Mouse (Mus musculus) lung, embryonic 14.5 days (tissue): ENCODE data around the gene 4930470P17Rik. TPM values are rescaled to one million over a fixed set of nuclear protein-coding genes. Genes with fewer than 3 reads are reported as not detected.

Source experiments
- ATAC-seq: fragments of 200-750 bp; cut with Nextera tagmentation; 2 replicates; pipeline ENCODE4 v1.8.0; 2017; ENCODE audit warnings: mild to moderate bottlenecking, moderate TSS enrichment, moderate library complexity; ENCODE audit not compliant: insufficient read depth
- DNase-seq: peaks from one replicate; pipeline ENCODE4 v3.0.0-alpha.2; 2015
- H3K27ac ChIP-seq: fragments of 300-500 bp; sonication (generic); 2 replicates; pipeline ENCODE4 v1.5.1; 2014; ENCODE audit warnings: low read depth, mild to moderate bottlenecking, moderate library complexity
- H3K27me3 ChIP-seq: fragments of 300-500 bp; sonication (generic); 2 replicates; pipeline ENCODE4 v1.6.1; 2014; ENCODE audit warnings: low read length, control low read depth; ENCODE audit not compliant: insufficient read depth
- H3K36me3 ChIP-seq: fragments of 300-500 bp; sonication (generic); 2 replicates; pipeline ENCODE4 v1.6.1; 2014; ENCODE audit warnings: control low read depth; ENCODE audit not compliant: insufficient read depth
- H3K4me1 ChIP-seq: fragments of 300-500 bp; sonication (generic); 2 replicates; pipeline ENCODE4 v1.6.1; 2014; ENCODE audit warnings: antibody characterized with exemption, control low read depth; ENCODE audit not compliant: insufficient read depth
- H3K4me2 ChIP-seq: fragments of 300-500 bp; sonication (generic); 2 replicates; pipeline ENCODE4 v1.6.1; 2014; ENCODE audit warnings: mild to moderate bottlenecking
- H3K4me3 ChIP-seq: fragments of 300-500 bp; sonication (generic); 2 replicates; pipeline ENCODE4 v1.5.1; 2014; ENCODE audit warnings: low read depth, low read length
- H3K9ac ChIP-seq: fragments of 300-500 bp; sonication (generic); 2 replicates; pipeline ENCODE4 v1.6.1; 2014
- H3K9me3 ChIP-seq: fragments of 300-500 bp; sonication (generic); 2 replicates; pipeline ENCODE4 v1.6.1; 2016; ENCODE audit warnings: low read depth, low read length, control low read depth
- CTCF ChIP-seq: IDR thresholded peaks from 2 replicates; pipeline ENCODE4 v1.5.1; 2016; ENCODE audit warnings: antibody characterized with exemption, low read depth
- WGBS: fragments of 180-500 bp; shearing (Covaris S2); extraction: QIAGEN DNeasy Blood & Tissue Kit; methylation state at CpG from one replicate; pipeline ENCODE4 v1.1.7; 2014; 5-methylcytosine and 5-hydroxymethylcytosine counted together
- polyA plus RNA-seq: library from polyadenylated mRNA; unstranded; fragments of >200 nt; fragmentation: Nextera tagmentation; extraction: Ambion mirVana; gene quantifications from 2 replicates; pipeline ENCODE4 v1.2.1, GENCODE M21; 2014

Gene 4930470P17Rik
- polyA plus RNA-seq, result not detected in 2 replicates

- no peaks in the 10 kb centered on the region for H3K27me3 ChIP-seq
- DNase-seq (no peak), ATAC-seq (no peak)
- H3K36me3 ChIP-seq, result no peaks in the 10 kb centered on the region
- no peak within 1 kb of the TSS for H3K27ac ChIP-seq
- no peak within 1 kb of the TSS for H3K4me3 ChIP-seq
- 58% methylated on average over 9 of the region's 9 CpGs for WGBS
- no peaks in the 10 kb centered on the region for H3K9me3 ChIP-seq
- H3K9ac ChIP-seq, result no peak within 1 kb of the TSS
- TF ChIP-seq CTCF, result no peak
- no peaks in the 10 kb centered on the region for H3K4me1 ChIP-seq
- no peak within 1 kb of the TSS for H3K4me2 ChIP-seq
Observed at GRCm38 (mm10) chr2:170601917-170602316, at the start of gene 4930470P17Rik. TSS of gene 4930470P17Rik (minus strand) at chr2:170602017.

GRCm38 (mm10) chr2:170651483-170651882 lies 49.7 kb upstream of the 4930470P17Rik start:
- no peak for ATAC-seq
- no peaks in the 10 kb centered on the region for H3K36me3 ChIP-seq
- 88% methylated on average over 1 of the region's 1 CpGs for WGBS

GRCm38 (mm10) chr2:170648542-170648941 lies 46.7 kb upstream of the 4930470P17Rik start:
- H3K4me2 ChIP-seq, result 0 out of 2 replicates have a peak overlapping the region, but pooled peaks have one; percentile 23
- 0 out of 2 replicates have a peak, but pooled peaks cover 6% of the 10 kb centered on the region for H3K4me1 ChIP-seq
- no peak overlapping the region for H3K4me3 ChIP-seq
- H3K9me3 ChIP-seq, result no peaks in the 10 kb centered on the region
- ATAC-seq, result 0 out of 2 replicates have a peak, but pooled peaks have one; percentile 25
- H3K36me3 ChIP-seq, result no peaks in the 10 kb centered on the region
- no peak overlapping the region for H3K27ac ChIP-seq
- DNase-seq, result peak; percentile 78
- no peaks in the 10 kb centered on the region for H3K27me3 ChIP-seq
- no peak for TF ChIP-seq CTCF
- H3K9ac ChIP-seq, result no peak overlapping the region
- 41% methylated on average over 11 of the region's 11 CpGs for WGBS

More at GRCm38 (mm10) chr2:170651483-170651882, 49.7 kb upstream of the 4930470P17Rik start:
- Histone ChIP-seq H3K4me3 (no peak overlapping the region), H3K27ac (no peak overlapping the region), H3K9ac (no peak overlapping the region), H3K4me1 (0 out of 2 replicates have a peak, but pooled peaks cover 6% of the 10 kb centered on the region), H3K27me3 (no peaks in the 10 kb centered on the region), H3K4me2 (no peak overlapping the region), H3K9me3 (no peaks in the 10 kb centered on the region)
- DNase-seq, result no peak
- peak; percentile 55 for TF ChIP-seq CTCF

DNA sequence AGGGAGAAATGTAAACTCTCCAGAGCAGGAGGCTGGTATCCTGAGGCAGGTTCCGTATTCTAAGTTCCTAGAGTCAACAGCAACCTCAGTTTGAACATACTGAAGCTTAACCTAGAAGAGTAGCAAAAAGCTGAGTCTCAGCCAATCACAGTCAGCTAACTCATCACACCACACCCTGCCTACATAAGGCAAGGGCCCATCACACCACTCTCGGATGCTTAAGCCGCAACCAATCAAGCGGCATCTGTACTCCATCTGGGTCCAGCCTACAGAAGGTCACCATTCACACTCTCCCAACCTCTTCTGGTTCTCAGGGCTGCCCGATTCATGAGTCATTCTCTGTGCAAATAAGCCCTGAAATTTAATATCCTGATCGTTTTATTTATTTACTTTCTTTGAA lies 44.4 kb upstream of the 4930470P17Rik start:
- TF ChIP-seq CTCF, result no peak
- Histone ChIP-seq H3K4me1 (0 out of 2 replicates have a peak, but pooled peaks cover 6% of the 10 kb centered on the region), H3K9me3 (no peaks in the 10 kb centered on the region), H3K27me3 (no peaks in the 10 kb centered on the region), H3K4me2 (no peak overlapping the region), H3K9ac (no peak overlapping the region), H3K36me3 (no peaks in the 10 kb centered on the region), H3K4me3 (no peak overlapping the region), H3K27ac (no peak overlapping the region)
- 82% methylated on average over 6 of the region's 6 CpGs for whole genome bisulfite sequencing
- no peak for DNase-seq
- ATAC-seq, result no peak

DNA sequence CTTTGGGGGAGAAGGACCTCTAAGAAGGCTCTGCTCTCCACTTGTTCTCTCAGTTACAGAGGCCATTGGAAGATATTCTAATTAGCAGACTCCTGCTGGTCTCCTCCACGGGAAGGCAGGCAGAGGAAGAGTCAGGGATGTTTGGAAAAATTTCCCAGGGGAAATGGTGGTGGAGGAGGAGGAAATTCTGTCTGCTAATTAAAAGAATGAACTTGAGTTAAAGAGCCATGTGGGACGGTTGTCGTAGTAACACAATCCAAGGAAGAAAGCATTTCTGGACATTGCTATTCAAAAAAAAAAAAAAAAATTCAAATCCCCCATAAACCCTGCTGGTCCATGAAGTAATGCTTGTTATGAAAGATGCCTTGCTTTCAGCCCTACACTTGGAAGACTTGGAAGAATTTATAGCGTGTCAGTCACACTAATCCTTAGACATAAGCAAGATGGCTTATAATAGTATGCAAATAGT lies 40.6 kb upstream of the 4930470P17Rik start:
- no peak overlapping the region for H3K4me3 ChIP-seq
- H3K4me2 ChIP-seq, result no peak overlapping the region
- H3K9me3 ChIP-seq, result no peaks in the 10 kb centered on the region
- DNase-seq (no peak), ATAC-seq (no peak)
- 67% methylated on average over 4 of the region's 4 CpGs for WGBS
- H3K27me3 ChIP-seq, result no peaks in the 10 kb centered on the region
- no peaks in the 10 kb centered on the region for H3K4me1 ChIP-seq
- no peak overlapping the region for H3K27ac ChIP-seq
- H3K9ac ChIP-seq, result no peak overlapping the region
- no peaks in the 10 kb centered on the region for H3K36me3 ChIP-seq
- no peak for TF ChIP-seq CTCF

GRCm38 (mm10) chr2:170640281-170640680 lies 38.5 kb upstream of the 4930470P17Rik start:
- Histone ChIP-seq H3K27me3 (no peaks in the 10 kb centered on the region), H3K27ac (no peak overlapping the region), H3K9ac (no peak overlapping the region), H3K4me3 (no peak overlapping the region), H3K36me3 (no peaks in the 10 kb centered on the region), H3K4me1 (no peaks in the 10 kb centered on the region), H3K9me3 (no peaks in the 10 kb centered on the region), H3K4me2 (no peak overlapping the region)
- DNase-seq, result no peak
- no peak for ATAC-seq
- WGBS, result 81% methylated on average over 11 of the region's 11 CpGs
- TF ChIP-seq CTCF, result no peak

- Histone ChIP-seq H3K4me3 (no peak overlapping the region), H3K36me3 (no peaks in the 10 kb centered on the region), H3K4me2 (peak overlapping the region; percentile 31; the same call in 1 of the 2 replicates), H3K27me3 (no peaks in the 10 kb centered on the region), H3K4me1 (no peaks in the 10 kb centered on the region), H3K27ac (no peak overlapping the region), H3K9me3 (no peaks in the 10 kb centered on the region), H3K9ac (no peak overlapping the region)
- DNase-seq (peak; percentile 44), ATAC-seq (no peak)
- no peak for TF ChIP-seq CTCF
- 63% methylated on average over 8 of the region's 8 CpGs for WGBS
Observed at GRCm38 (mm10) chr2:170638746-170639145, 36.9 kb upstream of the 4930470P17Rik start.
